Mouse (Mus musculus) neural tube, embryonic 14.5 days (tissue): ENCODE data around the gene Rbfox3. TPM values are rescaled to one million over a fixed set of nuclear protein-coding genes. Genes with fewer than 3 reads are reported as not detected.

Source experiments
- ATAC-seq: fragments of 200-750 bp; cut with Nextera tagmentation; 2 replicates; pipeline ENCODE4 v1.8.0; 2017; ENCODE audit warnings: low read depth, mild to moderate bottlenecking, moderate TSS enrichment, moderate library complexity
- H3K27ac ChIP-seq: fragments of 300-500 bp; sonication (generic); 2 replicates; pipeline ENCODE4 v1.5.1; 2014; ENCODE audit warnings: low read depth, mild to moderate bottlenecking, control low read depth, low read length, moderate library complexity, mixed read lengths
- H3K27me3 ChIP-seq: fragments of 300-500 bp; sonication (generic); 2 replicates; pipeline ENCODE4 v1.6.1; 2014; ENCODE audit warnings: low read length; ENCODE audit not compliant: control insufficient read depth, insufficient read depth
- H3K36me3 ChIP-seq: fragments of 300-500 bp; sonication (generic); 2 replicates; pipeline ENCODE4 v1.6.1; 2014; ENCODE audit warnings: low read length, mixed read lengths; ENCODE audit not compliant: control insufficient read depth, insufficient read depth
- H3K4me1 ChIP-seq: fragments of 300-500 bp; sonication (generic); 2 replicates; pipeline ENCODE4 v1.6.1; 2014; ENCODE audit warnings: low read length; ENCODE audit not compliant: control insufficient read depth, insufficient read depth
- H3K4me2 ChIP-seq: fragments of 300-500 bp; sonication (generic); 2 replicates; pipeline ENCODE4 v1.6.1; 2014; ENCODE audit warnings: mild to moderate bottlenecking, low read depth, low read length, control low read depth
- H3K4me3 ChIP-seq: fragments of 300-500 bp; sonication (generic); 2 replicates; pipeline ENCODE4 v1.5.1; 2014; ENCODE audit warnings: low read depth, low read length, control low read depth, mixed read lengths
- H3K9ac ChIP-seq: fragments of 300-500 bp; sonication (generic); replicated peaks from 2 replicates; pipeline ENCODE4 v1.6.1; 2014; ENCODE audit warnings: low read depth, mild to moderate bottlenecking, control low read depth, low read length, mixed read lengths
- H3K9me3 ChIP-seq: fragments of 300-500 bp; sonication (generic); 2 replicates; pipeline ENCODE4 v1.6.1; 2016; ENCODE audit warnings: low read length; ENCODE audit not compliant: control insufficient read depth
- WGBS: fragments of 180-500 bp; shearing (Covaris S2); extraction: QIAGEN DNeasy Blood & Tissue Kit; methylation state at CpG from one replicate; pipeline ENCODE4 v1.1.7; 2014; 5-methylcytosine and 5-hydroxymethylcytosine counted together
- polyA plus RNA-seq: library from polyadenylated mRNA; unstranded; fragments of >200 nt; fragmentation: Nextera tagmentation; extraction: Ambion mirVana; gene quantifications from 2 replicates; pipeline ENCODE4 v1.2.1, GENCODE M21; 2014

Rbfox3 gene
- polyA plus RNA-seq, 1 experiment from 2014 or later = 82.7 TPM

DNA sequence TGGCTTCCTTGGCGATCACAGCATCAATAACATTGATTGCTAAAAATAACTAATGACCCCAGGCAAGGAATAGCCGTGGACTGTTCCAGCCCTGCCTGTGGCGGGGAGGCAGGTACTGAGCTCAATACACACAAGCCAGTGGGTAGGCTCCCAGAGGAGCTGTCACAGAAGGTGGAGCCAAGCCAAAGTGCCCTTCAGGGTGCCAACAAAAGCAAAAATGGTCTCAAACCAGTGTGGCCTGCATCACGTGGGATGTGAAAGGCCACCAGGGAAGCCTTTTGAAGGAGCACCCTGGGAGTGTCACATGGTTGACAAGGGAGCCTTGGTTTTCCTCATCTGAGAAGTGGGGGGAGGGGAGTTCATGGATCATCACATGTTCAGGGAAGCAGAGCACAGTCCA lies 255.6 kb downstream of the Rbfox3 start:
- H3K27ac ChIP-seq = no peak overlapping the region
- WGBS = 32% methylated on average over 4 of the region's 4 CpGs
- H3K9me3 ChIP-seq = no peaks in the 10 kb centered on the region
- no peak overlapping the region for H3K4me3 ChIP-seq
- ATAC-seq = no peak
- H3K36me3 ChIP-seq = no peaks in the 10 kb centered on the region
- H3K4me1 ChIP-seq = peaks cover 37% of the 10 kb centered on the region
- H3K27me3 ChIP-seq = no peaks in the 10 kb centered on the region
- H3K9ac ChIP-seq = no peak overlapping the region
- H3K4me2 ChIP-seq = no peak overlapping the region

DNA sequence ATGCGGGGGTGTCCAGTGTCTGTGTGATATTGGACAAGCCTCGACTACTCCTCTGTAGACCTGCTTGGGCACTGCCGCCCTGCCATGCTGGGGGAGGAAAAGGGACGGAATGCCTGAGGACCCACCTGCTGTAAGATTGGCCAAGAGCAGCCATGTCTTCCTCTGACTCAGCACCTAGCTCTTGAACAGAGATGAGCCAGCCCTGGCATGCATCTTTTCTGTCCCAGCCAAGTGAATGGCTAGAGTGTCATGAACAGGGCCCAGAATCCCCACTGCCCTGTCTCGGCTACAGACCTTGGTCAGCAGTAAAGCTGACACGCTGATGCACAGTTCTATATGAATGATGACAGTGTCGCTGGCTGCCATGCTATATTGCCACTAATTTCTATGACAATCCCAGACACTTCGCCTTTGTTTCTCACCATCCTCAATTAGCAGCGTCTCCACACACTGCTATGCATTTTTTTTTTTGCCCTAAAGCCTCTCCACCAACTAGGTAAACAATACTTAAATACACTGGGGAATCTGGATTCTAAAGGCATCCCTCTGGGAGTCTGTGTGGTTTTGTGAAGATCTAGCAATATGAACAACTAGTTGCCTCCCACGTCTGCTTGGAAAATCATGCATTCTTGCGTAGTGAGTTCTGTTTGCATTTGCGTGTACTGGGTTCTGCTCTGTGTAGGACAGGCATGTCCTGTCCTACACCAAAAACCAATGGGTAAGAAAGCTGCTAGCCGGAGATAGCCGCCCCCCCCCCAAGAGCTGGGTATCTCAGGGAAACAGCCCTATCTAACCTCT lies 257.7 kb downstream of the Rbfox3 start:
- H3K36me3 ChIP-seq = no peaks in the 10 kb centered on the region
- H3K9ac ChIP-seq = no peak overlapping the region
- H3K4me2 ChIP-seq = no peak overlapping the region
- peaks cover 22% of the 10 kb centered on the region for H3K4me1 ChIP-seq
- peak overlapping the region; percentile 12; the same call in 1 of the 2 replicates for H3K27ac ChIP-seq
- no peak for ATAC-seq
- no peaks in the 10 kb centered on the region for H3K9me3 ChIP-seq
- no peak overlapping the region for H3K4me3 ChIP-seq
- 85% methylated on average over 14 of the region's 14 CpGs for WGBS
- no peaks in the 10 kb centered on the region for H3K27me3 ChIP-seq

DNA sequence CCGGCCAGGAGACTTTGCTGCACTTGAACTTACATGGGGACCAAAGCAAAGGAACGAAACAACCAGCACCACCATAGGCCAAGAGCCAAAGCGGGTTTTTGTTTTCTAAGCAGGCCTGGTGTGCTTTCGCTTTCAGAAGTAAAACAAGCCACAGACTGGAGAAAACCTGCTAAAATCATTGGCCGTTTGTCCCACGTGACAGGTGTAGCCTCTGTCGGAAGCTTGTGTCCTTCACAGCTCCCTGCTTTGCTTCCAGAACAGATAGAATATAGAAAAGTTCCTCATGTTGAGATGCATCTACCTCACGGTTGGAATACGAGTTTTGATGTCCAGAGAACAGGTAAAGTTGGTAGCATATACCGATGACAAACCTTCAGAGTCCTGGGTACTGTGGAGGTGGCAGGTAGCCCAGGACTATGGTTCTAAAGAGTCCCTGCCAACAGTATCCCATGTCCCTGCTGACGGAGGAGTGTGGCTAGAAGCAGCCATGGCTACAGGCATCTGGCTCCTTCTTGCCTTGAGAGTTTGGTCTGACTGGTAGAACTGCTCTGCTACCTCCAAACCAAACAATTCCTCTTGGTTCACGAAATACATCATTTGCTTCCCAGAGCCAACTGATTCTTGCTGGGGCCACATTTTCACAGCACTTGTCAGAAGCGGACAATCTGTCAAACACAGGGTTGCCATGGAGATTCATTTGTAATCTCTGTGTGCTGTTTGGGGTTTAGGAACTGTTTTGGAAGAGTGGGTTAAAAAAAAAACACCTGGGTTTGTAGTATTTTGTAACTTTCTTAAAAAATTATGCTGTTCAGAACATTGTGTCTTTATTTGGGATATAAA lies 258.8 kb downstream of the Rbfox3 start:
- no peak overlapping the region for H3K4me3 ChIP-seq
- no peak overlapping the region for H3K27ac ChIP-seq
- H3K4me1 ChIP-seq = peaks cover 18% of the 10 kb centered on the region; the same call in 1 of the 2 replicates
- H3K4me2 ChIP-seq = no peak overlapping the region
- H3K36me3 ChIP-seq = no peaks in the 10 kb centered on the region
- H3K9ac ChIP-seq = no peak overlapping the region
- ATAC-seq = no peak
- no peaks in the 10 kb centered on the region for H3K27me3 ChIP-seq
- 87% methylated on average over 13 of the region's 13 CpGs for WGBS
- H3K9me3 ChIP-seq = no peaks in the 10 kb centered on the region

DNA sequence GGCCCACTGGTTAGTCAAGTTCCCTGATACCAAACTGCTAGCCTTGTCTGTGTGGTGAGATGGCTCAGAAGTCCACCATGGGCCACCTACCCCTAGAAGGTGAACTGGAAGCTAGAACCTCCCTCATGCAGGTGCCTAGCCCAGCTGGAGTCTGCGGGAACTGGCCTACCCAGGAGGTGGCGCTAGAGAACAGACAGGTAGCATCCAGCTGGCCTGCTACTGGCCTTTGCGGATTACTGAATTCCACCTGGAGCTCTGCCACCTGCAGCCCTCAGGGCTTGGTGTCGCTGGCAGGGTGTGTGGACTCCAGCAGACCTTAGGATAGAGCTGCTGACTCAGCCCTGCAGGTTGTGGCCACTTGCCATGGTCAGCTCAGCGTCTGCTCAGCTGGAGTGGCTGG lies 263.0 kb downstream of the Rbfox3 start:
- H3K4me3 ChIP-seq = no peak overlapping the region
- H3K27ac ChIP-seq = no peak overlapping the region
- H3K9me3 ChIP-seq = no peaks in the 10 kb centered on the region
- H3K9ac ChIP-seq = no peak overlapping the region
- 33% methylated on average over 5 of the region's 5 CpGs for WGBS
- no peak for ATAC-seq
- no peaks in the 10 kb centered on the region for H3K27me3 ChIP-seq
- no peak overlapping the region for H3K4me2 ChIP-seq
- peaks cover 11% of the 10 kb centered on the region; the same call in 1 of the 2 replicates for H3K4me1 ChIP-seq
- no peaks in the 10 kb centered on the region for H3K36me3 ChIP-seq

DNA sequence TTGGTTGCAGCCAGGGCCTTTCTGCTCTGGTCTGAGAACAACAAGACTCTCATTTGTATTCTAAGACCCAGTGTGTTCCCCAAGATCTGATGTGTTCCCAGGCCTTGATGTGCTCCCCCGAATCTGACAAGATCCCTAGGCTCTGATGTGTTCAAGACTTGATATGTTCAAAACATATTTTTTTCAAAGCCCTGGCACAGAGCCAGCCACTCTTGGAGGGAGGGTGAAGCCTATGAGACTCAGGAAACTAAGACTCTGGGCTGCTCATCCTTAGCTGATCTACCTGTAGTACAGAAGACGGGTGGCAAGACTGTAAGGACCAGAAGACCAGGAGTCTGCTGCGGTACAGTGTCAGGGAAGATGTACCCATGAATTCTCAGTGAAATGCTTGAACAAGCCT lies 264.5 kb downstream of the Rbfox3 start:
- no peak overlapping the region for H3K27ac ChIP-seq
- H3K36me3 ChIP-seq = no peaks in the 10 kb centered on the region
- H3K4me3 ChIP-seq = no peak overlapping the region
- no peak for ATAC-seq
- H3K4me2 ChIP-seq = no peak overlapping the region
- no peaks in the 10 kb centered on the region for H3K9me3 ChIP-seq
- 87% methylated on average over 3 of the region's 3 CpGs for WGBS
- peaks cover 10% of the 10 kb centered on the region; the same call in 1 of the 2 replicates for H3K4me1 ChIP-seq
- no peaks in the 10 kb centered on the region for H3K27me3 ChIP-seq
- H3K9ac ChIP-seq = no peak overlapping the region

DNA sequence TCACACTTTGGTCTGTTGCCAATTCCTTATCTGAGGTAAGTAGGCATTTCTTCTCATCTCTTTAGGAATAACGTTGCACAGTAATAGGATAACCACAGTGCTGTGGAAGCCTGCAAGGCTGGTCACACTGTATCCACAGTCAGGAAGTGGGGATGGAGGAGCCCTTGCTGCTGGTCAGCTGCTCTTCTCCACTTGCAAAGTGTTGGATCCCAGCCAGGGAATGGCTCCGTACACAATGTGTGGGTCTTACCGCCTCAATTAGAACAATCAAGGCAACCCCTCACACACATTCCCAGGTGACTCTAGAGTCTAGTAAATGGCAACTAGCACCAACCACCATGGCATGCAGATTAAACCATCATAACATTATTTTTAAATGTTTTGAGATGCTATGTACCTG lies 266.2 kb downstream of the Rbfox3 start:
- ATAC-seq = no peak
- Histone ChIP-seq H3K9ac (no peak overlapping the region), H3K36me3 (no peaks in the 10 kb centered on the region), H3K27ac (no peak overlapping the region), H3K9me3 (no peaks in the 10 kb centered on the region), H3K4me2 (no peak overlapping the region), H3K27me3 (no peaks in the 10 kb centered on the region), H3K4me1 (no peaks in the 10 kb centered on the region), H3K4me3 (no peak overlapping the region)
- WGBS = 85% methylated on average over 3 of the region's 3 CpGs

DNA sequence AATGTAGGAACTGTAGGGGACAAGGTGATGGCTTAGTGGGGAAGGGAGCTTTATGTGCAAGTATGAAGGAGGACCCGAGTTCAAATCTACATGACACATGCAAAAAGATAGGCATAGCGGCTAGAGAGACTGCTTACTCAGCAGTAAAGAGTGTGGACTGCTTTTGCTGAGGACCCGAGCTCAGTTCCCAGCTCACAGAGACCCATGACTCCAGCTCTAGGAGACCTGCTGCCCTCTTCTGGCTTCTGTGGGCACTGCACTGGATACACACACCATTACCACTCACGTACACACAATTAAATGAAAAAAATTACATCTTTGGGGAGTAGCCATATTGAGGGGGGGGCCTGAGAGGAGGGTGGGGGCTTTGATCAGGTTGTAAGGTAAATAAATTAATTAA lies 270.7 kb downstream of the Rbfox3 start:
- no peak overlapping the region for H3K9ac ChIP-seq
- no peaks in the 10 kb centered on the region for H3K9me3 ChIP-seq
- no peaks in the 10 kb centered on the region for H3K4me1 ChIP-seq
- no peaks in the 10 kb centered on the region for H3K27me3 ChIP-seq
- no peaks in the 10 kb centered on the region for H3K36me3 ChIP-seq
- H3K27ac ChIP-seq = no peak overlapping the region
- H3K4me3 ChIP-seq = no peak overlapping the region
- no peak for ATAC-seq
- 91% methylated on average over 4 of the region's 4 CpGs for WGBS
- H3K4me2 ChIP-seq = no peak overlapping the region

DNA sequence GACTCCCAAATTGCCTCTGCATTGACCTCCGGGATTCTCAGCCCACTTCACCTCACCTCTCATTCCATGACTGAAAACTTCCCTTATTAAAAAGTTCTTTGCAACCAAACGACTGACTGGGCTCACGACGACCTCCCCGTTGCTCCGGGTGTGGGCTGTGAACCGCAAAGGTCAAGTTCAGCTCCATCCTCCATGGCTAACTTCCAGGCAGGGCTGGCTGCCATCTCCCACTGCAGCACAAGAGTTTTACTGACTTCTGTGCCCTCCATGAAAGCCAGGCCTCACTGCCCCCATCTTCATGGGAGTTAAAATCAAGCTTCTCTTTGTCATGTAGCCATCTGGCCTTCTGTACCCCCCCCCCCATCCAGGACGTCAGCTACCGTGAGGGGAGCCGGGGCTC lies 273.7 kb downstream of the Rbfox3 start:
- Histone ChIP-seq H3K4me2 (no peak overlapping the region), H3K27ac (no peak overlapping the region), H3K9me3 (no peaks in the 10 kb centered on the region), H3K4me1 (no peaks in the 10 kb centered on the region), H3K27me3 (no peaks in the 10 kb centered on the region), H3K36me3 (no peaks in the 10 kb centered on the region), H3K9ac (no peak overlapping the region), H3K4me3 (no peak overlapping the region)
- ATAC-seq = no peak
- WGBS = 76% methylated on average over 10 of the region's 10 CpGs

DNA sequence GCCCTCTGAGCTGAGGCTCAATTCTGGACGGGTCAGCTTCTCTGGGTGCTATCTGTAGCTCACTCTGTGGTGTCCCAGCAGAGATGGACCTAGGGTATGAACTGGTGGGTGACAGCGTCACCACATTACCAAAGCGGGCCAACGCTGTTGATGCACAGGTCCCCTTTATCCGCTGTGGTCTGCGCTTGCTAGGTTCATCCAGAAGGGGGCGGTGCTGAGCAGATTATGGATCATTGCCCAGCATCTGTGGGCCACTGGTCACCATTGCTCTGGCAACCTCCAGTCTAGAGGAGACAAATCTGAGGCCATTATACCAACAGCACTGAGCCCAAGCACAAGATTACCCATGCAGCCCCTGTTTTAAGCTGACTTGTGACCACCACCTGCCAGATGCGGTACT lies 276.8 kb downstream of the Rbfox3 start:
- no peaks in the 10 kb centered on the region for H3K27me3 ChIP-seq
- WGBS = 49% methylated on average over 8 of the region's 8 CpGs
- no peak overlapping the region for H3K9ac ChIP-seq
- no peak overlapping the region for H3K4me2 ChIP-seq
- H3K27ac ChIP-seq = no peak overlapping the region
- no peaks in the 10 kb centered on the region for H3K9me3 ChIP-seq
- no peaks in the 10 kb centered on the region for H3K36me3 ChIP-seq
- no peaks in the 10 kb centered on the region for H3K4me1 ChIP-seq
- no peak overlapping the region for H3K4me3 ChIP-seq
- ATAC-seq = no peak
